Comparison of ENCODE assay signal across 19 mouse cellular contexts in genomic region chr12:79620693-79621092, GRCm38 (mm10).
"Had no signal": no experiment of that assay in that cellular context is flagged by ENCODE, and none has a peak within 500 bp of the region (broad histone marks: within the 10 kb centered on the region; RNA-seq: fewer than 3 reads in every experiment).

No protein-coding gene starts in this region.

- H3K27ac ChIP-seq: kidney, postnatal 0 days; limb, embryonic 15.5 days; liver, embryonic 14.5 days; stomach, postnatal 0 days had no signal

- H3K36me3 ChIP-seq: limb, embryonic 15.5 days had no signal

- H3K27me3 ChIP-seq: limb, embryonic 15.5 days had no signal

- H3K9me3 ChIP-seq: limb, embryonic 15.5 days had no signal

- H3K9ac ChIP-seq: limb, embryonic 15.5 days; liver, embryonic 14.5 days; liver, postnatal 0 days had no signal

- ATAC-seq: liver, postnatal 0 days had no signal

- H3K4me3 ChIP-seq: limb, embryonic 15.5 days had no signal

- DNase-seq: kidney, adult 2 months; kidney, postnatal 25 days; left cerebral cortex, postnatal 4 days; liver, postnatal 0 days; lung, postnatal 14 days; lung, postnatal 4 days; midbrain, embryonic 14.5 days; right cerebral cortex, adult 18-20 months; right cerebral cortex, postnatal 14 days; right cerebral cortex, postnatal 4 days; thymus, adult 2 months; thymus, postnatal 14 days; thymus, postnatal 4 days had no signal

- H3K4me2 ChIP-seq: limb, embryonic 15.5 days; liver, embryonic 11.5 days; midbrain, embryonic 11.5 days had no signal
